Mouse (Mus musculus): Measurements from ENCODE around the gene 1700001P01Rik. TPM values are rescaled to one million over a fixed set of nuclear protein-coding genes. Genes with fewer than 3 reads are reported as not detected.
"Not testable (repeated sequence)": the region's sequence is repeated elsewhere in the genome, so short reads cannot be mapped to it uniquely, and the experiment has no call there.

1700001P01Rik gene
- total RNA-seq, 2 experiments from 2014 or later, result 0.65 TPM; not detected in 1

GRCm38 (mm10) chr11:97758942-97759341 lies 16.8 kb downstream of the 1700001P01Rik start:
- intact Hi-C loops (cut with DNase I), result no loop called here
- no peak for DNase-seq

- intact Hi-C loops (cut with DNase I), result no loop called here
- DNase-seq, result no peak
Measured at GRCm38 (mm10) chr11:97758125-97758524, 17.6 kb downstream of the 1700001P01Rik start.

GRCm38 (mm10) chr11:97753277-97753676 lies 22.4 kb downstream of the 1700001P01Rik start:
- intact Hi-C loops (cut with DNase I), result no loop called here
- DNase-seq, result no peak

- intact Hi-C loops (cut with DNase I), result loop anchor here (5.0 kb wide), 1 partner anchor 101 kb away; no protein-coding TSS in a partner anchor
- DNase-seq, result no peak
Measured at GRCm38 (mm10) chr11:97748496-97748895, 27.2 kb downstream of the 1700001P01Rik start.

- DNase-seq, result no peak
- intact Hi-C loops (cut with DNase I), result loop anchor here (5.0 kb wide), 1 partner anchor 100 kb away; no protein-coding TSS in a partner anchor
Measured at GRCm38 (mm10) chr11:97747773-97748172, 27.9 kb downstream of the 1700001P01Rik start.

- intact Hi-C loops (cut with DNase I), result loop anchor here (2.0 to 5.0 kb wide), 2 partner anchors 39 to 98 kb away; no protein-coding TSS in a partner anchor
Measured at GRCm38 (mm10) chr11:97745331-97745721, 30.4 kb downstream of the 1700001P01Rik start.

GRCm38 (mm10) chr11:97744718-97745330 lies 30.9 kb downstream of the 1700001P01Rik start:
- DNase-seq, result peak; percentile 98 to 99
- intact Hi-C loops (cut with DNase I), result loop anchor here (2.0 to 5.0 kb wide), 2 partner anchors 38 to 98 kb away; no protein-coding TSS in a partner anchor

More at GRCm38 (mm10) chr11:97745331-97745721, 30.4 kb downstream of the 1700001P01Rik start:
- DNase-seq, result no peak

GRCm38 (mm10) chr11:97744063-97744717 lies 31.5 kb downstream of the 1700001P01Rik start, which contains the start of gene Pip4k2b:
TSS of gene Pip4k2b (minus strand) at chr11:97744704.
- DNase-seq, result no peak
- intact Hi-C loops (cut with DNase I), result loop anchor here (2.0 kb wide), 1 partner anchor 37 kb away; no protein-coding TSS in a partner anchor

- no peak for DNase-seq
- intact Hi-C loops (cut with DNase I), result no loop called here
Measured at GRCm38 (mm10) chr11:97743423-97743822, 32.3 kb downstream of the 1700001P01Rik start.

- no peak for DNase-seq
- intact Hi-C loops (cut with DNase I), result no loop called here
Measured at GRCm38 (mm10) chr11:97742591-97742990, 33.1 kb downstream of the 1700001P01Rik start.

GRCm38 (mm10) chr11:97742157-97742556 lies 33.6 kb downstream of the 1700001P01Rik start:
- no peak for DNase-seq
- intact Hi-C loops (cut with DNase I), result no loop called here

GRCm38 (mm10) chr11:97740190-97740589 lies 35.5 kb downstream of the 1700001P01Rik start:
- peak; percentile 28 to 42 for DNase-seq
- intact Hi-C loops (cut with DNase I), result no loop called here

- intact Hi-C loops (cut with DNase I), result no loop called here
- no peak for DNase-seq
Measured at GRCm38 (mm10) chr11:97739155-97739554, 36.6 kb downstream of the 1700001P01Rik start.

GRCm38 (mm10) chr11:97738703-97739102 lies 37.0 kb downstream of the 1700001P01Rik start:
- intact Hi-C loops (cut with DNase I), result no loop called here
- no peak for DNase-seq

- no peak for DNase-seq
- intact Hi-C loops (cut with DNase I), result no loop called here
Measured at GRCm38 (mm10) chr11:97737600-97737999, 38.1 kb downstream of the 1700001P01Rik start.

GRCm38 (mm10) chr11:97736645-97737044 lies 39.1 kb downstream of the 1700001P01Rik start:
- intact Hi-C loops (cut with DNase I), result no loop called here
- no peak for DNase-seq

- DNase-seq; intact Hi-C loops (cut with DNase I): not testable (repeated sequence)
Measured at GRCm38 (mm10) chr11:97734810-97735209, 40.9 kb downstream of the 1700001P01Rik start.

- no peak for DNase-seq
- intact Hi-C loops (cut with DNase I), result no loop called here
Measured at GRCm38 (mm10) chr11:97733689-97734088, 42.0 kb downstream of the 1700001P01Rik start.

GRCm38 (mm10) chr11:97728730-97729129 lies 47.0 kb downstream of the 1700001P01Rik start:
- intact Hi-C loops (cut with DNase I), result no loop called here
- no peak for DNase-seq

- intact Hi-C loops (cut with DNase I), result no loop called here
- no peak for DNase-seq
Measured at GRCm38 (mm10) chr11:97728311-97728710, 47.4 kb downstream of the 1700001P01Rik start.

- no peak for DNase-seq
- intact Hi-C loops (cut with DNase I), result no loop called here
Measured at GRCm38 (mm10) chr11:97723709-97724108, 52.0 kb downstream of the 1700001P01Rik start.

Measured in heart, postnatal 14 days (tissue).